Mouse (Mus musculus) thymus, postnatal 14 days (tissue): ENCODE data around the gene Gm17304.

Experiments used
- DNase-seq: peaks from one replicate; pipeline ENCODE4 v3.0.0; 2021

Gm17304 gene

GRCm38 (mm10) chr5:106623337-106623736, 14.4 kb downstream of the Gm17304 start:
- no peak for DNase-seq

GRCm38 (mm10) chr5:106628369-106629149, 19.7 kb downstream of the Gm17304 start:
- no peak for DNase-seq

GRCm38 (mm10) chr5:106636423-106636946, 27.6 kb downstream of the Gm17304 start:
- no peak for DNase-seq

GRCm38 (mm10) chr5:106639627-106640026, 30.7 kb downstream of the Gm17304 start:
- DNase-seq, result no peak

GRCm38 (mm10) chr5:106640235-106640809, 31.4 kb downstream of the Gm17304 start:
- DNase-seq, result no peak

DNA sequence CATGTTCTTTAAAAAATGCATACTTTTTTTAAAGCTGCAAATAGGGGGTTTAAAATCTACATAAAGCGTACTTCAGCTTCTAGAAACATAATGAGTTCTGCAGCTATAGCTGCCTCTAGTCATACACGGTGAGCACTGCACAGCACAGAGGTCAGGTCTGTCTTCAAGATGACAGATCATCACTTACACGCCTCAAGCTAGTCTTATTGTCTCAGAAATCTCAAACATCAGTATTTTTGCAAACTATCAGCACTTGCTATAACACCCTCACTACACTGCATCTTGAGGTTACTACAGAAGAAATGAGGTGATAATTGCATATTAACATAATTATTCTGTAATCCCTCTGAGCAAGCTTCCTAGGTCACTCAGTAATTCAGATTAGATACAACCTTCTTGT, 33.0 kb downstream of the Gm17304 start:
- DNase-seq, result no peak

DNA sequence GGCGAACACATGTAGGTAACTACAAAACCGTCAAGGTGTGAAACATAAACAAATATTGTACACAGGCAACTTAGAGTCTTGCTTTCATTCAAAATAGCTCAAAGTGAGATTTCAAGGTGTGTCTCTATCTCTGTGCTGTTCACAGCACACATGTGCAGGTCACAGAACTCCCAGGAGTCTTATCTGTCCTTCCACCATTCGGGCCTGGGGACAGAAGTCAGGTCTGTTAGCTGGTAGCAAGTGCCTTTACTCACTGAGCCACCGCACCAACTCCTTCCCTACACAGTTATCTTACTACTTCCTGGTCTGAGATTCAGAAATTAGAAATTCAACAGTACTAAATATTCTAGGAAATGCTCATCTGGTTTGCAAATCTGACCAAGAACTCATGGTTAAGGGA, 34.5 kb downstream of the Gm17304 start:
- DNase-seq, result no peak

- DNase-seq, result no peak
Observed at GRCm38 (mm10) chr5:106649441-106649840, 40.5 kb downstream of the Gm17304 start.

GRCm38 (mm10) chr5:106649995-106650394, 41.1 kb downstream of the Gm17304 start:
- DNase-seq, result no peak

DNA sequence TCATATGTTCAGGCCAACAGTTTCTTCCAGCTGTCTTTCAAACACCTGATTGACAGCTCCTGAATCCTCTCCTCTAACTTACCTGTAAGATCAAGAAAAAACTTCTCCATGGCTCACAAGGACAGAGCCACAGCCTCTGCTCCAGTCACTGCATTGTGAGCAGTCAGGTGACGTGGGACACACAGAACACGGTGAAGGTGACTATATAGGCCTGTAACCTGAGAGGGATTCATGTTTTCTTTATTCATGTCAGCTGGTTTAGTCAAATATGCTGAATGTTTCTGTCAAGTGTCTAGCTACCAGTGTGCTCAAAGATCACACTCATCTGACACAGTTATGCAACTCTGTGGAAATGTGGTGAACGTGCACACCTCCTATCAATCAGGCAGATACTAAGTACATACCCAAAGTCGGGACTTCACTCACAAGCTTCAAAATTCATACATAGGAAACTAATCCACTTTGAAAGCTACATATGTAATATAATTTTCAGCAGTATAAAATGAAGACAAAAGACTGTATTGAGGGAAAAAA, 43.4 kb downstream of the Gm17304 start:
- DNase-seq, result no peak

DNA sequence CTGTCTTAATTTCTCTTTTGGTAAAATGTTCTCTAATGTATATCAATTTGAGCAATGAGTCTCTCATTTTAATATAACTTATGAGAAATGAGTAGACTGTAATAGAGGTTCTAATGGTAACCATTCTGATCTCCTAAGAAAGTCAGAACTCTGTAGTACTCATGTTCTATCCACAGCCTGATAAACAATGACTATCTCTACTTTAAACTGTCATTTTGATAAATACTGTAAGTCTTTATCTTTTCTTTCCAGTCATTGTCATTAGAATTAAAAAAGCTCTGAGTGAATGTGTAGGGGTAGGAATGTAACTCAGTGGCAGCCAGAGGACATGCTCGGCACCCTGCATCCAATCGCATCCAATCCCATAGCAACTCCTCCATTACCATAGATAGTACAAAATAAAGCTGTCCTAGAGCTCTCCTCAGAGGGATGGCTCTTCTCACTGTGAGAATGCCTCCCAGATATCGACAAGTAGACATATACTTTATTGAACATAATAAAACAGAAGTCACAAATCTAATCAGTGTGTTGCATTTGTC, 44.0 kb downstream of the Gm17304 start:
- DNase-seq, result no peak
